Mouse (Mus musculus): ENCODE measurements around the gene Lce1d. TPM values are rescaled to one million over a fixed set of nuclear protein-coding genes. Genes with fewer than 3 reads are reported as not detected.

Lce1d gene
- total RNA-seq (2014; rRNA removed) (not detected in 2 replicates), polyA plus RNA-seq (2012; rRNA removed) (not detected in 2 replicates)

DNA sequence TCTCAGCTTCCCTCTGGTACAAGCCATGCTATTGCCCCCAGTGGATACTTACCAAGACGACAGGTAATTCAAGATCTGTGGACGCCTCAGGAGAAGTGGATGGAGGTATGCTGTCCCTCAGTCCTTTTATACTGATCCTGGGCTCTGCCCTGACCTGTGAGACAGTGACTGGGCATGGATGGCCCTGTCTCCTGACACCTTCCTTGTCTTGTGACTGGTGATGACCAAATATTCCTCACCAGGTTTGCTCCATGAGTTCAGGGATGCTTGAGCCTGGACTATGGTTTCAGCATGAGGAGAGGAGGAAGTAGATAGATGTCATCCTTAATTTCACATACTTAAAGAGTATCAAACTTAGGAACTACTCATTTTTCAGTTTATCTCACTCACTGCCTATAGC lies at the start of gene Lce1d:
TSS of gene Lce1d (minus strand) at position 101 of the 400 bp plus-strand sequence.
- WGBS, result 50% methylated on average over 2 of the region's 2 CpGs
- Histone ChIP-seq H3K27ac (replicated peaks; ENCODE audit: insufficient read depth, low read depth, low read length) (no peak within 1 kb of the TSS), H3K4me1 (ENCODE audit: control insufficient read depth, insufficient read depth, low read length) (no peaks in the 10 kb centered on the region), H3K4me3 (ENCODE audit: insufficient read depth, low read depth, low read length) (no peak within 1 kb of the TSS), H3K9ac (ENCODE audit: low read depth, low read length) (no peak within 1 kb of the TSS), H3K36me3 (ENCODE audit: control insufficient read depth, insufficient read depth, low read length) (no peaks in the 10 kb centered on the region), H3K27me3 (ENCODE audit: control insufficient read depth, insufficient read depth, low read length) (no peaks in the 10 kb centered on the region), H3K79me2 (ENCODE audit: control insufficient read depth, insufficient read depth, low read length) (no peaks in the 10 kb centered on the region)
- TF ChIP-seq CTCF (IDR thresholded peaks at IDR 0.05; ENCODE audit: low read depth, low read length) (no peak), POLR2A (IDR thresholded peaks at IDR 0.05; ENCODE audit: extremely low read depth, insufficient read depth, low read length) (no peak)
- DNase-seq (ENCODE audit: extremely low read depth, low read depth, low spot score), result no peak

DNA sequence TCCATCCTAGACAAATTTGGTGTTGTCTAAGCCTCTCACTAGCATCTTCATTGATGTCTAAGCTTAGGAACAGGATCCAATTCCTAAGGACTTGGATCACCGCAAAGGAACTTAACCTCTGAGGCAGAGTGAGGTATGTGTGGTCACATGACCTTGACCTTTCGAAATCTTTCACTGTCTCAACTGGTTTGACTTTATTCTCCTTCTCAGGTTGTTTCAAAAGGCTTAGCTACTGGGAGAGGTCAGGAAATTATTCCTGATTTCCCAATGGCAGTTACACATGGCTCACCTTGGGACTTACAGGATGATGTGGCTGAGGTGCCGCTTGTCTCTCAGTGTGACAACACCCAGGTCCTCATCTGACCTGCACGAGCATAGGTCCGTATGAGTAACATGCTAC lies 35.6 kb upstream of the Lce1d start:
- H3K4me3 ChIP-seq (ENCODE audit: insufficient read depth, low read depth, low read length), result no peak overlapping the region
- WGBS, result 84% methylated on average over 5 of the region's 5 CpGs
- H3K27ac ChIP-seq (replicated peaks; ENCODE audit: insufficient read depth, low read depth, low read length), result no peak overlapping the region
- H3K4me1 ChIP-seq (ENCODE audit: control insufficient read depth, insufficient read depth, low read length), result no peaks in the 10 kb centered on the region
- H3K27me3 ChIP-seq (ENCODE audit: control insufficient read depth, insufficient read depth, low read length), result no peaks in the 10 kb centered on the region
- no peaks in the 10 kb centered on the region for H3K36me3 ChIP-seq (ENCODE audit: control insufficient read depth, insufficient read depth, low read length)
- TF ChIP-seq POLR2A (IDR thresholded peaks at IDR 0.05; ENCODE audit: extremely low read depth, insufficient read depth, low read length) (no peak), CTCF (IDR thresholded peaks at IDR 0.05; ENCODE audit: low read depth, low read length) (no peak)
- no peaks in the 10 kb centered on the region for H3K79me2 ChIP-seq (ENCODE audit: control insufficient read depth, insufficient read depth, low read length)
- H3K9ac ChIP-seq (ENCODE audit: low read depth, low read length), result no peak overlapping the region
- no peak for DNase-seq (ENCODE audit: extremely low read depth, low read depth, low spot score)

DNA sequence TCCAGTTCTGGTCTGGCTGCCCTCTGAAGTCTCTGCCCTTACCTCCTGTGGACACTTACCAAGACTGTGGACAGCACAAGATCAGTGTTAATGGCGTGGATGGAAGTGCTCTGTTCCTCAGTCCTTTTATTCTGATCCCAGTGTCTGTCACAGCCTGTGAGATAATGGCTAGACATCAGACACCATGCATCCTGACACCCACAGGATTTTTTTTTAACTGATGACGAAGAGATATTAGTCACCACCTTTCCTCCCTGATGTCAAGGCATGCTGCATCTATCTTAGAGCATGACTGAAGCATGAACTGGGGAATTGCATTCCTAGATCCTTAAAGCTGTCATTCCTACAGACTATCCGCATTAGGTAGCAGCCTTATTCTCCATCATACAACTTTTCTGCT lies 33.2 kb upstream of the Lce1d start, which contains the start of gene Lce1f:
TSS of gene Lce1f (minus strand) at position 101 of the 400 bp plus-strand sequence.
- Histone ChIP-seq H3K27me3 (ENCODE audit: control insufficient read depth, insufficient read depth, low read length) (no peaks in the 10 kb centered on the region), H3K79me2 (ENCODE audit: control insufficient read depth, insufficient read depth, low read length) (no peaks in the 10 kb centered on the region), H3K36me3 (ENCODE audit: control insufficient read depth, insufficient read depth, low read length) (no peaks in the 10 kb centered on the region), H3K9ac (ENCODE audit: low read depth, low read length) (no peak within 1 kb of the TSS), H3K4me1 (ENCODE audit: control insufficient read depth, insufficient read depth, low read length) (no peaks in the 10 kb centered on the region), H3K4me3 (ENCODE audit: insufficient read depth, low read depth, low read length) (no peak within 1 kb of the TSS), H3K27ac (replicated peaks; ENCODE audit: insufficient read depth, low read depth, low read length) (no peak within 1 kb of the TSS)
- TF ChIP-seq POLR2A (IDR thresholded peaks at IDR 0.05; ENCODE audit: extremely low read depth, insufficient read depth, low read length) (no peak), CTCF (IDR thresholded peaks at IDR 0.05; ENCODE audit: low read depth, low read length) (no peak)
- 74% methylated on average over 3 of the region's 3 CpGs for whole genome bisulfite sequencing
- no peak for DNase-seq (ENCODE audit: extremely low read depth, low read depth, low spot score)

DNA sequence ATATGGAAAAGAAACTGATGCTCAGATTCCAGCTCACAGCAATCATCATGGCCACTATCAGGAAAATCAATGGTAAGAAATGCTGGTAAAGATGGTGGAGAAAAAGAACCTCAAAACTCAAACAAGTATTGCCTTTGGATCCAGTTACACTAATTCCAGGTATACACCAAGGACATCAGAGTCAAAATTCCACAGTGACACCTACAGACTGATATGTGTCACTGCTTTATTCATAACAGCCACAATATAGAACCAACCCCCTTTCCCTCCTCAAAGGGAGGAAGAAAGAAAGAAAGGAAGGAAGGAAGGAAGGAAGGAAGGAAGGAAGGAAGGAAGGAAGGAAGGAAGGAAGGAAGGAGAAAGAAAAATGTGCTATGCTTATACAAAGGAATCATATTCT lies 28.1 kb upstream of the Lce1d start:
- TF ChIP-seq CTCF (IDR thresholded peaks at IDR 0.05; ENCODE audit: low read depth, low read length) (no peak), POLR2A (IDR thresholded peaks at IDR 0.05; ENCODE audit: extremely low read depth, insufficient read depth, low read length) (no peak)
- Histone ChIP-seq H3K9ac (ENCODE audit: low read depth, low read length) (no peak overlapping the region), H3K27me3 (ENCODE audit: control insufficient read depth, insufficient read depth, low read length) (no peaks in the 10 kb centered on the region), H3K4me1 (ENCODE audit: control insufficient read depth, insufficient read depth, low read length) (no peaks in the 10 kb centered on the region), H3K36me3 (ENCODE audit: control insufficient read depth, insufficient read depth, low read length) (no peaks in the 10 kb centered on the region), H3K4me3 (ENCODE audit: insufficient read depth, low read depth, low read length) (no peak overlapping the region), H3K79me2 (ENCODE audit: control insufficient read depth, insufficient read depth, low read length) (no peaks in the 10 kb centered on the region), H3K27ac (replicated peaks; ENCODE audit: insufficient read depth, low read depth, low read length) (no peak overlapping the region)
- no peak for DNase-seq (ENCODE audit: extremely low read depth, low read depth, low spot score)

DNA sequence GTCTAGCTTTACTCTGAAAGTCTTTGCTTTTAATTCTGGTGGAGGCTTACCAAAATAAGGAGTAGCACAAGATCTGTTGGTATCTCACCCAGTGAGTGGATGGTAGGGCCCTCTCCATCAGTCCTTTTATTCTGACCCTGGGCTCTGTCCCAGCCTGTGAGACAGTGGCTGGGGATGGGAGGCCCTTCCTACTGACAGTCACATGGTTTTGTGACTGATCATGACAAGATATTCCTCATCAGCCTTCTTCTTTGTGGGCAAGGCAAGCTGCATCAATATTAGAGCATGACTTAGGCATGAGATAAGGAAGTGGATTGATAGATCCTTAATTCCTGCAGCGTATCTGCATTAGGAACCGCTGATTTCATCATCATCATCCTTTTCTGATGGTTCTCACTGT lies 22.0 kb upstream of the Lce1d start, which contains the start of gene Lce1e:
TSS of gene Lce1e (minus strand) at position 101 of the 400 bp plus-strand sequence.
- Histone ChIP-seq H3K27ac (replicated peaks; ENCODE audit: insufficient read depth, low read depth, low read length) (no peak within 1 kb of the TSS), H3K4me3 (ENCODE audit: insufficient read depth, low read depth, low read length) (no peak within 1 kb of the TSS), H3K36me3 (ENCODE audit: control insufficient read depth, insufficient read depth, low read length) (no peaks in the 10 kb centered on the region), H3K4me1 (ENCODE audit: control insufficient read depth, insufficient read depth, low read length) (no peaks in the 10 kb centered on the region), H3K79me2 (ENCODE audit: control insufficient read depth, insufficient read depth, low read length) (no peaks in the 10 kb centered on the region), H3K27me3 (ENCODE audit: control insufficient read depth, insufficient read depth, low read length) (no peaks in the 10 kb centered on the region), H3K9ac (ENCODE audit: low read depth, low read length) (no peak within 1 kb of the TSS)
- 74% methylated on average over 2 of the region's 2 CpGs for WGBS
- no peak for TF ChIP-seq CTCF (IDR thresholded peaks at IDR 0.05; ENCODE audit: low read depth, low read length)
- no peak for TF ChIP-seq POLR2A (IDR thresholded peaks at IDR 0.05; ENCODE audit: extremely low read depth, insufficient read depth, low read length)
- DNase-seq (ENCODE audit: extremely low read depth, low read depth, low spot score), result no peak

DNA sequence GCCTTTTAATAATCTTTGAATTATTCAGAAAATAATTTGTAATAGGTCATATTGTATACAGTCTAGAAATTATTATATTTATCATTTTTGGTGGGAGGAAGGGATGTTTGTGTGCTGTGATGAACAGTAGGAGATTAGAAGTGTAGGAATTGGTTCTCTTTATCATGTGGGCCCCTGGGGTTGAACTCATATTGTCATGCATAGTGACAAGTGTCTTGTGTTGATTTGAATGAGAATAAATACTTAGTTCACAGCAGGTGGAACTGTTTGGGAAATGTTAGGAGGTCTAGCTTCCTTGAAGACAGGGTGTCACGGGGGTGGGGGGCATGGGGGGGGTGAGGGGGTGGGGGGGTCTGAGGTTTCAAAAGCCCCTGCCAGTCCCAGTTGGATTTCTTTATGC lies 7.6 kb upstream of the Lce1d start:
- no peak for DNase-seq (ENCODE audit: extremely low read depth, low read depth, low spot score)
- Histone ChIP-seq H3K27me3 (ENCODE audit: control insufficient read depth, insufficient read depth, low read length) (no peaks in the 10 kb centered on the region), H3K4me3 (ENCODE audit: insufficient read depth, low read depth, low read length) (no peak overlapping the region), H3K36me3 (ENCODE audit: control insufficient read depth, insufficient read depth, low read length) (no peaks in the 10 kb centered on the region), H3K4me1 (ENCODE audit: control insufficient read depth, insufficient read depth, low read length) (no peaks in the 10 kb centered on the region), H3K79me2 (ENCODE audit: control insufficient read depth, insufficient read depth, low read length) (no peaks in the 10 kb centered on the region), H3K9ac (ENCODE audit: low read depth, low read length) (no peak overlapping the region), H3K27ac (replicated peaks; ENCODE audit: insufficient read depth, low read depth, low read length) (no peak overlapping the region)
- WGBS, result 17% methylated on average over 1 of the region's 1 CpGs
- TF ChIP-seq POLR2A (IDR thresholded peaks at IDR 0.05; ENCODE audit: extremely low read depth, insufficient read depth, low read length) (no peak), CTCF (IDR thresholded peaks at IDR 0.05; ENCODE audit: low read depth, low read length) (no peak)

Measured in liver, adult 2 months (tissue).